Mouse (Mus musculus) heart, adult 9 months (tissue): ENCODE data around the gene Golga7b.

ENCODE experiments used
- DNase-seq, 2 experiments: peaks; one replicate each; pipeline ENCODE4 v3.0.0; 2022; ENCODE audit warnings: low spot score in 2 of 2

Golga7b gene

GRCm38 (mm10) chr19:42303210-42303813, 55.9 kb downstream of the Golga7b start:
- no peak for DNase-seq

- DNase-seq: no peak
These were observed 57.1 kb downstream of the Golga7b start for GRCm38 (mm10) chr19:42304506-42304905.

DNA sequence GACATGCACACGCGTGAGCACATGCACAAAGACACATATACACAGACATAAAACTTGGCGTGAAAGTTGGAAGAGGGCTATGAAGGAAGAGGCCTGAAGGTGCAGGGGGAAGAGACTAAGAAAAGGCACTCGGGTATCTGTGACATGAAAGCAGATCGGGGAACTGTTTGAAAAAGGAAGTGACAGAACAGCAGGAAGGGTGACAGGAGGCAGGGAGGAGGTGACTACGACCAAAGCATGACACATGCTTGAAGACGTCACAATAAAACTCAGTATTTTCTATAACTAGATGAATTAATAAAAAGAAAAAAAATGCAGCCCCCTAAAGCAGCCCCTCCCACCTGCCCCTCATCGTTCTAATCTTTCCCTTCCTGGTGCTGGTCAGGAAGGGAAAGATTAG, 58.4 kb downstream of the Golga7b start:
- DNase-seq: no peak

DNA sequence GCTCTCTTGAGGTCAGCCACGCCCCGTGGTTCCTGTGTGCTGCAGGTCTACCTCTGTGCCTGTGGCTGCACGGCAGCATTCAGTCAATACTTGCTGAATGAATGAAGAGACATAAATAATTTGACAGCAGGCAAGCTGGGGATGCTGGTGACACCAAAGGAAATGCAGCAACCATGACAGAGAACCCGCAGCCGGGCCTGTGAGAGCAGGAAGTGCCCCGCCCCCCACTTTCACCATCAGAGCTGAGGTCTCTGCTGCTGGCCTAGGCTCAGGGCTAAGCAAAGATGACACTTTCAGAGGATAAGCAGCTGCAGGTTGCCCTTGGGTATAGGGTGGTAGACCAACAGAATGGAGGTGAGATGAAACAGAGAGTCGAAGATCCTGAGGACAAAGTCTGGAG, 58.8 kb downstream of the Golga7b start:
- no peak for DNase-seq

GRCm38 (mm10) chr19:42307019-42307418, 59.6 kb downstream of the Golga7b start:
- no peak for DNase-seq

GRCm38 (mm10) chr19:42308931-42309330, 61.6 kb downstream of the Golga7b start:
- no peak for DNase-seq

DNA sequence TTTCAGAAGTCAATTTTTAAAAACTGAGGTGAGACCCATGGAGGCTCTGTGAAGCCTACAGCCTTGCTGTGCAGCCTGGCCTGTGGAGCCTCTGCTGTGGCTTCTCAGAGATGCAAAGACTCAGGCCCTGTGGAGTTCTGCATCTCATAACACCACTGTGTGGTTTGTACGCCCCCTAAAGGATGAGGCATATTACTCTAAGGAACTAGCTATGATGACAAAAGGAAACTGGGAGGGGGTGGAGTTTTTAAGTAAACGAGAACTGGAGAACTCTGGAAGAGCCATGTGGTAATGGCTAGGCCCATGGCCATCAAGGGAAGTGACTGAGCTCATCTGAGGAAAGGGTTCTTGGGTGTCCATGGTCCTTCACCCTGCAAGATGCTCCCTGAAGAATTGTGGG, 64.0 kb downstream of the Golga7b start:
- DNase-seq: no peak

DNA sequence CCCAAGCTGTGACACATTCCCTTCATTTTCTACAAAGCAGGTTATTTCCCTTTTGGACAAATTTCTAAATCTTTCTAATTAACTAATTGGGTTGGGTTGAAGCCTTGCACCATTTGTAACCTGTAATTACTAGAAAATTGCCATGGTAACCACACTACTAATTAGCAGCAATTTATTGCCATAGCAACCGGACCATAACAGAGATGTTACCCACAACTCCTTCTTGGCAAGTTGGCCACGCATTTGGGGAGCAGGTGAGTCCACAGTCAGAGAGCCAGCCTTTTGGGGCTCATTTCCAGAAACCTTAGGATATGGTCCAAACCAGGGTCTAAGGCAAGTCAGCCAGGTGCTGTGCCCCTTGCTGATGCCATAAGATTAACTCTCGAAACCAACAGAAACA, 64.8 kb downstream of the Golga7b start:
- DNase-seq: no peak

- DNase-seq: no peak
These were observed 67.8 kb downstream of the Golga7b start for GRCm38 (mm10) chr19:42315070-42315679.

- DNase-seq: peak; percentile 41 to 56
These were observed 68.5 kb downstream of the Golga7b start for GRCm38 (mm10) chr19:42315914-42316313.

GRCm38 (mm10) chr19:42316525-42316924, 69.2 kb downstream of the Golga7b start:
- peak in 1 of 2 experiments; percentile 29 for DNase-seq

- no peak for DNase-seq
These were observed 69.6 kb downstream of the Golga7b start for GRCm38 (mm10) chr19:42316998-42317397.

- no peak for DNase-seq
These were observed 70.5 kb downstream of the Golga7b start for GRCm38 (mm10) chr19:42317648-42318425.
